Mouse (Mus musculus): ENCODE measurements around the gene Srp54c. TPM values are rescaled to one million over a fixed set of nuclear protein-coding genes. Genes with fewer than 3 reads are reported as not detected.
"Not testable (repeated sequence)": the region's sequence is repeated elsewhere in the genome, so short reads cannot be mapped to it uniquely, and the experiment has no call there.

The Srp54c gene
- polyA plus RNA-seq, 1 experiment from 2014 or later = 97.2 TPM

GRCm38 (mm10) chr12:55261950-55262349 is 32.0 kb downstream of the Srp54c start:
- not testable (repeated sequence) for H3K27me3 ChIP-seq (ENCODE audit: control insufficient read depth, insufficient read depth, low read length); DNase-seq (ENCODE audit: low spot score); H3K4me3 ChIP-seq (ENCODE audit: low read depth, low read length); H3K36me3 ChIP-seq (replicated peaks; ENCODE audit: control insufficient read depth, insufficient read depth, low read depth, low read length); ATAC-seq (replicated peaks; ENCODE audit: insufficient number of reproducible peaks, low FRiP score, low TSS enrichment, low read depth); H3K9me3 ChIP-seq (replicated peaks; ENCODE audit: control insufficient read depth, low read length); H3K4me1 ChIP-seq (ENCODE audit: control insufficient read depth, insufficient read depth, low read length); H3K4me2 ChIP-seq (ENCODE audit: low read depth, low read length); H3K9ac ChIP-seq (replicated peaks; ENCODE audit: low read length); H3K27ac ChIP-seq (replicated peaks; ENCODE audit: low read depth, low read length)
- no CpG with 5 or more reads among the region's 8 CpGs for WGBS

DNA sequence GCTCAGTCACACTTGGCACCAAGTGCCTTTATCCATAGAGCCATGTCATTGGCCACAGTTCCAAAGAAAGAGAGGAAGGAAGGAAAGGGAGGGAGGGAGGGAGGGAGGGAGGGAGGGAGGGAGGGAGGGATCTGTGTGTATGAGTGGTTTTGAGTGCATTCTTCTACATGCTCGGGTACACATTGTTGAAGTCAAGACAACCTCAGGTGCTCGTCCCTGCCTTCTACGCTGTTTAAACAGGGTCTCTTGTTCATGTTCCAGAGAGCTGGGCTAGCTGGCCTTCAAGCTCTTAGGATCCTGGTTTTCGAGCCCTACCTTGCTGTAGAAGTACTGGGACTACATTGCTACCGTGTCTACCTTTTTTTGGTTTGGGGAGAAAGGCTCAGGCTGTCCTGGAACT is 33.4 kb downstream of the Srp54c start:
- H3K4me3 ChIP-seq (ENCODE audit: low read depth, low read length); H3K36me3 ChIP-seq (replicated peaks; ENCODE audit: control insufficient read depth, insufficient read depth, low read depth, low read length); H3K9ac ChIP-seq (replicated peaks; ENCODE audit: low read length); DNase-seq (ENCODE audit: low spot score); H3K4me1 ChIP-seq (ENCODE audit: control insufficient read depth, insufficient read depth, low read length); H3K9me3 ChIP-seq (replicated peaks; ENCODE audit: control insufficient read depth, low read length); ATAC-seq (replicated peaks; ENCODE audit: insufficient number of reproducible peaks, low FRiP score, low TSS enrichment, low read depth); H3K27me3 ChIP-seq (ENCODE audit: control insufficient read depth, insufficient read depth, low read length); H3K4me2 ChIP-seq (ENCODE audit: low read depth, low read length); H3K27ac ChIP-seq (replicated peaks; ENCODE audit: low read depth, low read length): not testable (repeated sequence)
- no CpG with 5 or more reads among the region's 5 CpGs for WGBS

DNA sequence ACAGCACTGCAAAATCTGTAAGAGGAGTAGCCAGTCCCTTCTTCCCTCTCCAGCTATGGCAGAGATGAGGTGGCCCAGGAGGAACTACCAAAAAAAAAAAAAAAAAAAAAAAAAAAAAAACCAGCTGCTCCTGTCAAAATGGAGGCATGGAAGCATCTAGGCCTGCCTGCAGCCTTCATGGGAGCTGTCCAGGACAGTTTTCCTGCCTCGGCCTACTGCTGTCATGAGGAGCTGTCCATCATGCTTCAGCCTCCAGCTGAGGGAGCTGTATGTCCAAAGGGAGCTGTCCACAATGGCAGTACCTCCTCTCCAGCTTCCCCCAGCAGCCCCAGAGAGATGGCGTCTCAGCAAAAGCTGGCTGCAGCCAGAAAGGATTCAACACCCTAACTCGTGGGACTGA is 42.3 kb downstream of the Srp54c start:
- H3K36me3 ChIP-seq (replicated peaks; ENCODE audit: control insufficient read depth, insufficient read depth, low read depth, low read length) = no peaks in the 10 kb centered on the region
- H3K4me2 ChIP-seq (ENCODE audit: low read depth, low read length) = no peak overlapping the region
- no peak overlapping the region for H3K27ac ChIP-seq (replicated peaks; ENCODE audit: low read depth, low read length)
- ATAC-seq (replicated peaks; ENCODE audit: insufficient number of reproducible peaks, low FRiP score, low TSS enrichment, low read depth) = no peak
- H3K9ac ChIP-seq (replicated peaks; ENCODE audit: low read length) = no peak overlapping the region
- no peaks in the 10 kb centered on the region for H3K9me3 ChIP-seq (replicated peaks; ENCODE audit: control insufficient read depth, low read length)
- no peaks in the 10 kb centered on the region for H3K4me1 ChIP-seq (ENCODE audit: control insufficient read depth, insufficient read depth, low read length)
- peak; percentile 11 for DNase-seq (ENCODE audit: low spot score)
- H3K4me3 ChIP-seq (ENCODE audit: low read depth, low read length) = no peak overlapping the region
- WGBS = 85% methylated on average over 3 of the region's 3 CpGs
- H3K27me3 ChIP-seq (ENCODE audit: control insufficient read depth, insufficient read depth, low read length) = no peaks in the 10 kb centered on the region

DNA sequence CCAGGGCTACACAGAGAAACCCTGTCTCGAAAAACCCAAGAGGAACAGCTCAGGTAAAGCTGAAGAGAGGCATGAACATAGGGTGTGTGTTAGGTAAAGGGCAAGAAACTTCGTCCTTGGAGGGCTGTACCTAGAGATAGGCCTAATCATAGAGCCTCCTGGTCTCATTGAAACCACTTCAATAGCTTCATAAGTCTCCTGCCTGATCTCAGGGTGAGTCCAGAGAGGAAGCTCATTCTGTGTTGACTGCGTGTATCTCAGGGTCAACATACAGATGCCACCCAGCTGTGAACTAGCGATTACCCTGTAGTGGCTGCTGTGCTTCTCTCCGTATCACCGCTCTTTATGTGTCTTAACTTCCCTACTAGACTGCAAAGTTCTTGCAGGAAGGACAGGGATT is 47.6 kb downstream of the Srp54c start:
- H3K9ac ChIP-seq (replicated peaks; ENCODE audit: low read length); DNase-seq (ENCODE audit: low spot score); ATAC-seq (replicated peaks; ENCODE audit: insufficient number of reproducible peaks, low FRiP score, low TSS enrichment, low read depth); H3K27me3 ChIP-seq (ENCODE audit: control insufficient read depth, insufficient read depth, low read length); H3K36me3 ChIP-seq (replicated peaks; ENCODE audit: control insufficient read depth, insufficient read depth, low read depth, low read length); H3K4me3 ChIP-seq (ENCODE audit: low read depth, low read length); H3K4me2 ChIP-seq (ENCODE audit: low read depth, low read length); H3K27ac ChIP-seq (replicated peaks; ENCODE audit: low read depth, low read length); H3K9me3 ChIP-seq (replicated peaks; ENCODE audit: control insufficient read depth, low read length); H3K4me1 ChIP-seq (ENCODE audit: control insufficient read depth, insufficient read depth, low read length): not testable (repeated sequence)
- WGBS = 82% methylated on average over 2 of the region's 6 CpGs

- no peak overlapping the region for H3K4me3 ChIP-seq (ENCODE audit: low read depth, low read length)
- H3K4me2 ChIP-seq (ENCODE audit: low read depth, low read length) = no peak overlapping the region
- H3K27me3 ChIP-seq (ENCODE audit: control insufficient read depth, insufficient read depth, low read length) = no peaks in the 10 kb centered on the region
- 94% methylated on average over 9 of the region's 9 CpGs for WGBS
- no peak for DNase-seq (ENCODE audit: low spot score)
- H3K27ac ChIP-seq (replicated peaks; ENCODE audit: low read depth, low read length) = no peak overlapping the region
- H3K9me3 ChIP-seq (replicated peaks; ENCODE audit: control insufficient read depth, low read length) = no peaks in the 10 kb centered on the region
- no peak overlapping the region for H3K9ac ChIP-seq (replicated peaks; ENCODE audit: low read length)
- no peaks in the 10 kb centered on the region for H3K4me1 ChIP-seq (ENCODE audit: control insufficient read depth, insufficient read depth, low read length)
- peaks cover 9% of the 10 kb centered on the region for H3K36me3 ChIP-seq (replicated peaks; ENCODE audit: control insufficient read depth, insufficient read depth, low read depth, low read length)
- no peak for ATAC-seq (replicated peaks; ENCODE audit: insufficient number of reproducible peaks, low FRiP score, low TSS enrichment, low read depth)
Measured at GRCm38 (mm10) chr12:55298112-55298511, 68.1 kb downstream of the Srp54c start.

DNA sequence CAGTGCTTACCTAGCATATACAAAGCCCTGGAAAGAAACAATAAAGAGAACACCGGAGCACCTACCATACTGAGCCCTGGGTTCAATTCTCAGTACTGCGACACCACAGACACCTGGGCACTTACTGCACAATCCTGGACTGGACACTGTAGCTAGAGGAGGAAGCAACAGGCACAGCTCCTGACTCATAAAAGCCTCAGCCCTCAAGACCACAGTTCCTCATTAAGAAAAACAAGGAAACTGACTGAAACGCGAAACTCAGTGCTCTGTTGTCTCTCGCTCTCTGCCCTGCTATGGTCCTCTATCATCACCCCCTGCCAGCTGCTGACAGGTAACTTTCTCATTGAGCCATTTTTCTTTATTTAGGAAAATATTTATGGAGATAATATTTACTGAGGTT is 69.4 kb downstream of the Srp54c start, which contains the start of gene 1110008L16Rik:
Gene 1110008L16Rik (plus strand): TSS at position 242 of the 400 bp plus-strand sequence.
- no peak within 1 kb of the TSS for H3K4me2 ChIP-seq (ENCODE audit: low read depth, low read length)
- WGBS = 76% methylated on average over 5 of the region's 5 CpGs
- ATAC-seq (replicated peaks; ENCODE audit: insufficient number of reproducible peaks, low FRiP score, low TSS enrichment, low read depth) = no peak
- H3K27ac ChIP-seq (replicated peaks; ENCODE audit: low read depth, low read length) = no peak within 1 kb of the TSS
- H3K4me3 ChIP-seq (ENCODE audit: low read depth, low read length) = no peak within 1 kb of the TSS
- H3K9me3 ChIP-seq (replicated peaks; ENCODE audit: control insufficient read depth, low read length) = no peaks in the 10 kb centered on the region
- no peak within 1 kb of the TSS for H3K9ac ChIP-seq (replicated peaks; ENCODE audit: low read length)
- no peaks in the 10 kb centered on the region for H3K4me1 ChIP-seq (ENCODE audit: control insufficient read depth, insufficient read depth, low read length)
- no peak for DNase-seq (ENCODE audit: low spot score)
- H3K36me3 ChIP-seq (replicated peaks; ENCODE audit: control insufficient read depth, insufficient read depth, low read depth, low read length) = peaks cover 6% of the 10 kb centered on the region
- no peaks in the 10 kb centered on the region for H3K27me3 ChIP-seq (ENCODE audit: control insufficient read depth, insufficient read depth, low read length)

GRCm38 (mm10) chr12:55300820-55301351 is 70.9 kb downstream of the Srp54c start:
- Histone ChIP-seq H3K27me3 (ENCODE audit: control insufficient read depth, insufficient read depth, low read length) (no peaks in the 10 kb centered on the region), H3K4me1 (ENCODE audit: control insufficient read depth, insufficient read depth, low read length) (no peaks in the 10 kb centered on the region), H3K36me3 (replicated peaks; ENCODE audit: control insufficient read depth, insufficient read depth, low read depth, low read length) (peaks cover 5% of the 10 kb centered on the region; the same call in 1 of the 2 replicates), H3K27ac (replicated peaks; ENCODE audit: low read depth, low read length) (no peak overlapping the region), H3K4me2 (ENCODE audit: low read depth, low read length) (no peak overlapping the region; the same call in 1 of the 2 replicates), H3K4me3 (ENCODE audit: low read depth, low read length) (no peak overlapping the region), H3K9ac (replicated peaks; ENCODE audit: low read length) (no peak overlapping the region), H3K9me3 (replicated peaks; ENCODE audit: control insufficient read depth, low read length) (no peaks in the 10 kb centered on the region)
- WGBS = 82% methylated on average over 3 of the region's 3 CpGs
- DNase-seq (ENCODE audit: low spot score) (no peak), ATAC-seq (replicated peaks; ENCODE audit: insufficient number of reproducible peaks, low FRiP score, low TSS enrichment, low read depth) (no peak)

DNA sequence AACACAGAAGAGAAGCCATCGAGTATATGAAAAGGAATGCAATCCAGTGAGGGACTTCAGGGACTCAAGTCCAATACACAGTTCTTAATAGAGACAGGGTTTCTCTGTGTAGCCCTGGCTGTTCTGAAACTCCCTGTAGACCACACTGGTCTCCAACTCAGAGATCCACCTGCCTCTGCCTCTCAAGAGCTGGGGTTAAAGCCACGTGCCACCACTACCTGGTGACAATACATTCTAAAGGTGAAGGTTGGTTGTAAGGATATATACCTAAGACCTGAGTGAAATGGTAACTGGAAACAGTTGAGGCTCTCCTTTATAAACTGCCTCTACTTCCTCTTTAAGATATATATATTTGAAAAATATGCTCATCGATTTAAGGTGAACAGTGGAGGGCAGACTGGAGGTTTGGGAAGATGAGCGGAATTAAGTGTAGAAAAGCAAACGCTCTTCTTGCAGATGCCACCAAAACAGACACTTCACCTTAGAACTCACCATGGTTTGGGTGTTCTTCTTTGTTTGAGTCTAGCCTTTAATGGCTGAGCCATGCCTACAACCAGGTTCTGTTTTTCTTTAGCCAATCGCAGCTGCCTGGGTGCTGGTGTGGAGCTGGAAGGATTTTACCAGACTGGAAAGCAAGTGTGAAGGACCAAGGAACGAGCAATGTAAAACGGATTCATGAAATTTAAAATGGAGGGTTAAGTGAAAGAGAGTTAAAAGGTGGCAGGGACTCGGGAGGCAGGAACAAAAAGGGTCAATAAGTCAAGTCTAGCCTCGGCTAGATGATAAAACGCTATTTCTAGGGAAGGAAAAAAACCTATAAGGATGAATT is 71.7 kb downstream of the Srp54c start:
- ATAC-seq (replicated peaks; ENCODE audit: insufficient number of reproducible peaks, low FRiP score, low TSS enrichment, low read depth) = no peak
- WGBS = 49% methylated on average over 11 of the region's 11 CpGs

More for the DNA sequence above, 71.7 kb downstream of the Srp54c start:
- no peaks in the 10 kb centered on the region for H3K9me3 ChIP-seq (replicated peaks; ENCODE audit: control insufficient read depth, low read length)
- H3K27ac ChIP-seq (replicated peaks; ENCODE audit: low read depth, low read length) = peak overlapping the region; percentile 57; the same call in 1 of the 2 replicates
- H3K4me2 ChIP-seq (ENCODE audit: low read depth, low read length) = peak overlapping the region; percentile 60
- H3K9ac ChIP-seq (replicated peaks; ENCODE audit: low read length) = peak overlapping the region; percentile 80
- H3K27me3 ChIP-seq (ENCODE audit: control insufficient read depth, insufficient read depth, low read length) = no peaks in the 10 kb centered on the region
- H3K4me1 ChIP-seq (ENCODE audit: control insufficient read depth, insufficient read depth, low read length) = no peaks in the 10 kb centered on the region
- peaks cover 4% of the 10 kb centered on the region; the same call in 1 of the 2 replicates for H3K36me3 ChIP-seq (replicated peaks; ENCODE audit: control insufficient read depth, insufficient read depth, low read depth, low read length)
- DNase-seq (ENCODE audit: low spot score) = peak; percentile 27
- peak overlapping the region; percentile 59 for H3K4me3 ChIP-seq (ENCODE audit: low read depth, low read length)
